Mouse (Mus musculus) adrenal gland, adult (tissue): ENCODE data around the gene Copa.

Experiments
- DNase-seq, 2 experiments: peaks; one replicate each; pipeline ENCODE4 v3.0.0; 2022 to 2023; ENCODE audit warnings: low spot score in 1 of 2; ENCODE audit not compliant: inconsistent age in 2 of 2

Copa gene

GRCm38 (mm10) chr1:172140160-172140559, 57.8 kb downstream of the Copa start:
- DNase-seq: no peak

GRCm38 (mm10) chr1:172140825-172141224, 58.5 kb downstream of the Copa start:
- no peak for DNase-seq

- DNase-seq: no peak
Observed at GRCm38 (mm10) chr1:172141529-172141928, 59.2 kb downstream of the Copa start.

GRCm38 (mm10) chr1:172143570-172143969, 61.2 kb downstream of the Copa start:
- DNase-seq: peak; percentile 48 to 85

DNA sequence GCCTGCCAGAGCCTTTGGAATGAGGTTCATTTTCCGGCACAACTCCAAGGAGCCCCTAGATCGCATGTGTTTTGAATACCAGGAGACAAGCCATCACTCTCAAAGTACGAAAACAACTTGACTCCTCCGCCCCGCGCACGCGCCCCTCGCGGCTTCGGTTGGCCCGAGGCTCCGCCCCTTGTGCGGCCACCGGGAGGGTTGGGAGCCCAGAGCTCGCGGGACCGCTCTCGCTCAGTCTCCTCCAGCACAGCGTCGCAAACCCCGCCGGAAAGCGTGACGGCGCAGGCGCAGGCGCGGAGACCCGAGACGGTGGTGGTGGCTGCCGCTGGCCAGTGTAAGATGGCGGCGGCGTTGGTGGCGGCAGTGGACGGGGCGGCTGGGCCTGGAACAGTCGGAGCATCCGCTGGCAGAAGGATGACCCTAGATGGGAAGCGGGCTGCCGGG, 65.5 kb downstream of the Copa start, which contains the start of gene Dcaf8:
TSS of gene Dcaf8 (plus strand) at position 250 of the 444 bp plus-strand sequence.
- DNase-seq: peak; percentile 99

- peak in 1 of 2 experiments; percentile 89 for DNase-seq
Observed at GRCm38 (mm10) chr1:172148279-172148954, 66.1 kb downstream of the Copa start.

- peak in 1 of 2 experiments; percentile 63 for DNase-seq
Observed at GRCm38 (mm10) chr1:172148955-172149815, 66.9 kb downstream of the Copa start.

GRCm38 (mm10) chr1:172154536-172154935, 72.2 kb downstream of the Copa start:
- DNase-seq: no peak

DNA sequence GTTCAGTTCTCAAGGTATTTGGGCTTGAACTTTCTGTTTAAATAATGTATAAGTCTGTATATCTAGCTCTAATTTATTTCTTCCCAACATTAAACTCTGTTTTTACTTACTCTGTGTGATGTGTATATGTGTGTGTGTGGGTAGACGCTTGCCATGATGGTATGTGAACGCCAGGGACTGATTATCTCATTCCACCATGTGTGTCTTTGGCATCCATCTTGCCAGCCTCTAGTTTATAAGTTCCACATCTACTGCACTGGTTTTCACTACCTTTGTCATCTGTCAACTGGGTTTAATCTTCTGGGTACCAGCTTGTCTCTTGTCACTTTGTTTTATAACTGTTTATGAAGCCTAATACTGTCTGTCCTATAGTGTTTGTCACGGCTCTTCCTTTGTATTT, 73.2 kb downstream of the Copa start:
- DNase-seq: no peak

DNA sequence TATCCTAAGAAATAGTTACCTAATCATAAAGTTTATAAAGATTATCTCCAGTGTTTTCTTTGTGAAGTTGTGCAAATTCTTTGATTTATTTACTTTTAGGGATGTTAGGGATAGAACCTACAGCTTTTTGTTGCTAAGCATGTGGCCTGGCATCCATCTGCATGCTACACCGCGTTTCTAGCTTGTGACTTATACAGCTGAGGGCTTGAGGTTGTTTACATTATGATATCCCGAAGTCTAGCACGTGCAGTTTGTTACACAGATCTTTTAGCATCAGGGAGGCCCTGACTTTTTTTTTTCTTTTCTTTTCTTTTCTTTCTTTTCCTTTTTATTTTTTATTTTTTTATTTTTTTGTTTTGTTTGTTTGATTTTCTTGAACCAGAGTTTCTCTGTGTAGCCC, 77.6 kb downstream of the Copa start:
- no peak for DNase-seq

- no peak for DNase-seq
Observed at GRCm38 (mm10) chr1:172160508-172160907, 78.2 kb downstream of the Copa start.

- DNase-seq: peak in 1 of 2 experiments; percentile 70
Observed at GRCm38 (mm10) chr1:172162009-172162408, 79.7 kb downstream of the Copa start.

GRCm38 (mm10) chr1:172162959-172163358, 80.6 kb downstream of the Copa start:
- DNase-seq: no peak

DNA sequence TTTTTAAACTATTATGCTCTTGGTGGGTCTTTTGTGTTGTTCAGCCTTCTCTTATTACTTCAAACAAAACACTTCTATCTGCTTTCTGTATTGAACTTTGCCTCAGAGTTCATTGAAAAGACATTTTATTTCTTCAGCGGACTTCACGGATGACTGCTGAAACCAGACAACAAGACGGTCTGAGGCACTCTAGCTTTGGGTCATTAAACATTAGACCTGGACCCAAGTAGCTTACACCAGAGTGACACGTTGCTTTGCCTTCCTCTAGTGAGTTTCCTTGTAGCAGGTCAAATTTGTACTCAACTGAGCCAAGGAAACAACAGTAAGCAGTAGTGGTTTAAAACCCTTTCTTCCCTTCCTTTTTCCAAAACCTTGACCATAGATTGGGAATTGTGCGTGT, 85.6 kb downstream of the Copa start:
- no peak for DNase-seq

DNA sequence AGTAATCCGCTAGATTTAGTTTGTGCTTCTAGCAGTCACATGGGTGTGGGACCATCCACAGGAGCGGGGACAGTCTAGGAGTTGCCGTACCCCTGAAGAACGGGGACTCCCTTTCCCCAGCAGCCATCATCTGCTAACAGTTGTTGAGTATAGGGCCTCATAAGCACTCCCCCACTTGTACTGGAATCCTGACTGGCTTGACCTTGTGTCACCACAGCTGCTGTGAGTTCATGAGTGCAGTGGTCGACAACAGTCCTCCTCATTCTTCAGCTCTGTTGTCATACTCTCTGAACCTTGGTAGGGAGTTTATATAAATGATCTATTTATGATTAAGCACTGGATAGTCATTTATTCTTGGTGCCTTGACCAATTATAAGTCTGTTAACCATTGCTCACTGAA, 87.5 kb downstream of the Copa start:
- peak; percentile 29 to 66 for DNase-seq
